Mouse (Mus musculus): ENCODE results near the gene Ube2k.

The Ube2k gene

GRCm38 (mm10) chr5:65537420-65538071 lies 513 bp downstream of the Ube2k start:
- DNase-seq (ENCODE audit: low read depth, low spot score), result peak; percentile 80

GRCm38 (mm10) chr5:65538121-65538520 lies 1.1 kb downstream of the Ube2k start:
- DNase-seq (ENCODE audit: low read depth, low spot score), result no peak

GRCm38 (mm10) chr5:65538829-65539228 lies 1.8 kb downstream of the Ube2k start:
- no peak for DNase-seq (ENCODE audit: low read depth, low spot score)

- no peak for DNase-seq (ENCODE audit: low read depth, low spot score)
Measured at GRCm38 (mm10) chr5:65539786-65540185, 2.8 kb downstream of the Ube2k start.

GRCm38 (mm10) chr5:65541889-65542288 lies 4.9 kb downstream of the Ube2k start:
- DNase-seq (ENCODE audit: low read depth, low spot score), result no peak

- no peak for DNase-seq (ENCODE audit: low read depth, low spot score)
Measured at GRCm38 (mm10) chr5:65543491-65543890, 6.5 kb downstream of the Ube2k start.

- no peak for DNase-seq (ENCODE audit: low read depth, low spot score)
Measured at GRCm38 (mm10) chr5:65544616-65545015, 7.6 kb downstream of the Ube2k start.

GRCm38 (mm10) chr5:65549677-65550076 lies 12.6 kb downstream of the Ube2k start:
- no peak for DNase-seq (ENCODE audit: low read depth, low spot score)

GRCm38 (mm10) chr5:65557109-65557508 lies 20.1 kb downstream of the Ube2k start:
- no peak for DNase-seq (ENCODE audit: low read depth, low spot score)

GRCm38 (mm10) chr5:65561125-65561893 lies 24.3 kb downstream of the Ube2k start:
- DNase-seq (ENCODE audit: low read depth, low spot score), result no peak

- no peak for DNase-seq (ENCODE audit: low read depth, low spot score)
Measured at GRCm38 (mm10) chr5:65565486-65565885, 28.5 kb downstream of the Ube2k start.

GRCm38 (mm10) chr5:65574876-65575275 lies 37.8 kb downstream of the Ube2k start:
- DNase-seq (ENCODE audit: low read depth, low spot score), result no peak

- no peak for DNase-seq (ENCODE audit: low read depth, low spot score)
Measured at GRCm38 (mm10) chr5:65575896-65576295, 38.9 kb downstream of the Ube2k start.

GRCm38 (mm10) chr5:65578545-65578944 lies 41.5 kb downstream of the Ube2k start:
- DNase-seq (ENCODE audit: low read depth, low spot score), result no peak

- no peak for DNase-seq (ENCODE audit: low read depth, low spot score)
Measured at GRCm38 (mm10) chr5:65586291-65586690, 49.3 kb downstream of the Ube2k start.

GRCm38 (mm10) chr5:65590199-65590598 lies 53.2 kb downstream of the Ube2k start:
- DNase-seq (ENCODE audit: low read depth, low spot score), result no peak

GRCm38 (mm10) chr5:65592421-65592820 lies 55.4 kb downstream of the Ube2k start:
- DNase-seq (ENCODE audit: low read depth, low spot score), result no peak

- DNase-seq (ENCODE audit: low read depth, low spot score), result no peak
Measured at GRCm38 (mm10) chr5:65599681-65600080, 62.6 kb downstream of the Ube2k start.

- DNase-seq (ENCODE audit: low read depth, low spot score), result no peak
Measured at GRCm38 (mm10) chr5:65606820-65607219, 69.8 kb downstream of the Ube2k start.

- DNase-seq (ENCODE audit: low read depth, low spot score), result no peak
Measured at GRCm38 (mm10) chr5:65609769-65610168, 72.7 kb downstream of the Ube2k start.

GRCm38 (mm10) chr5:65610541-65610940 lies 73.5 kb downstream of the Ube2k start:
- no peak for DNase-seq (ENCODE audit: low read depth, low spot score)

GRCm38 (mm10) chr5:65613152-65613924 lies 76.3 kb downstream of the Ube2k start:
- no peak for DNase-seq (ENCODE audit: low read depth, low spot score)
